Mouse (Mus musculus) hindbrain, postnatal 0 days (tissue): ENCODE data around the gene Gatb. TPM values are rescaled to one million over a fixed set of nuclear protein-coding genes. Genes with fewer than 3 reads are reported as not detected.

Source experiments
- ATAC-seq: fragments of 200-750 bp; cut with Nextera tagmentation; 2 replicates; pipeline ENCODE4 v1.8.0; 2017; ENCODE audit warnings: mild to moderate bottlenecking, moderate TSS enrichment, moderate library complexity
- DNase-seq: peaks from one replicate; pipeline ENCODE4 v3.0.0-alpha.2; 2015; ENCODE audit warnings: low spot score
- H3K27ac ChIP-seq: fragments of 300-500 bp; sonication (generic); 2 replicates; pipeline ENCODE4 v1.5.1; 2014; ENCODE audit warnings: mild to moderate bottlenecking
- H3K27me3 ChIP-seq: fragments of 300-500 bp; sonication (generic); 2 replicates; pipeline ENCODE4 v1.6.1; 2014; ENCODE audit warnings: low read length, mixed read lengths; ENCODE audit not compliant: insufficient read depth
- H3K36me3 ChIP-seq: fragments of 300-500 bp; sonication (generic); 2 replicates; pipeline ENCODE4 v1.6.1; 2014; ENCODE audit warnings: low read length, mixed read lengths; ENCODE audit not compliant: insufficient read depth
- H3K4me1 ChIP-seq: fragments of 300-500 bp; sonication (generic); 2 replicates; pipeline ENCODE4 v1.6.1; 2014; ENCODE audit warnings: antibody characterized with exemption, low read length, mixed read lengths; ENCODE audit not compliant: insufficient read depth
- H3K4me2 ChIP-seq: fragments of 300-500 bp; sonication (generic); 2 replicates; pipeline ENCODE4 v1.6.1; 2014; ENCODE audit warnings: low read depth, mild to moderate bottlenecking, low read length, moderate library complexity, mixed read lengths
- H3K4me3 ChIP-seq: fragments of 300-500 bp; sonication (generic); 2 replicates; pipeline ENCODE4 v1.5.1; 2014; ENCODE audit warnings: low read length
- H3K9ac ChIP-seq: fragments of 300-500 bp; sonication (generic); replicated peaks from 2 replicates; pipeline ENCODE4 v1.6.1; 2014; ENCODE audit warnings: mild to moderate bottlenecking, low read length, moderate library complexity, mixed read lengths
- H3K9me3 ChIP-seq: fragments of 300-500 bp; sonication (generic); 2 replicates; pipeline ENCODE4 v1.6.1; 2016; ENCODE audit warnings: low read length, mixed read lengths
- CTCF ChIP-seq: IDR thresholded peaks from 2 replicates; pipeline ENCODE4 v1.5.1; 2016; ENCODE audit warnings: antibody characterized with exemption, control low read depth, low read depth
- WGBS: fragments of 180-500 bp; shearing (Covaris S2); extraction: QIAGEN DNeasy Blood & Tissue Kit; methylation state at CpG from one replicate; pipeline ENCODE4 v1.1.7; 2014; 5-methylcytosine and 5-hydroxymethylcytosine counted together
- polyA plus RNA-seq: library from polyadenylated mRNA; unstranded; fragments of >200 nt; fragmentation: Nextera tagmentation; extraction: Ambion mirVana; gene quantifications from 2 replicates; pipeline ENCODE4 v1.2.1, GENCODE M21; 2015
- total RNA-seq: library from RNA; depleted of rRNA; stranded (reverse); fragments of >200 nt; gene quantifications from 2 replicates; pipeline ENCODE4 v1.2.3, GENCODE M21; 2014

Gatb gene
- total and polyA plus RNA-seq, 2 experiments from 2014 or later = 18.4 to 44.8 TPM

- Histone ChIP-seq H3K4me3 (no peak overlapping the region), H3K36me3 (no peaks in the 10 kb centered on the region), H3K9me3 (no peaks in the 10 kb centered on the region), H3K4me1 (no peaks in the 10 kb centered on the region), H3K27me3 (no peaks in the 10 kb centered on the region), H3K9ac (no peak overlapping the region), H3K4me2 (no peak overlapping the region), H3K27ac (no peak overlapping the region)
- 86% methylated on average over 1 of the region's 1 CpGs for WGBS
- DNase-seq = no peak
- TF ChIP-seq CTCF = no peak
- no peak for ATAC-seq
Measured at GRCm38 (mm10) chr3:85616389-85616788, 42.5 kb downstream of the Gatb start.

GRCm38 (mm10) chr3:85618885-85619284 lies 45.0 kb downstream of the Gatb start:
- Histone ChIP-seq H3K4me1 (no peaks in the 10 kb centered on the region), H3K36me3 (no peaks in the 10 kb centered on the region), H3K9me3 (no peaks in the 10 kb centered on the region), H3K4me3 (no peak overlapping the region), H3K4me2 (no peak overlapping the region), H3K9ac (no peak overlapping the region), H3K27me3 (no peaks in the 10 kb centered on the region), H3K27ac (no peak overlapping the region)
- no peak for ATAC-seq
- 83% methylated on average over 6 of the region's 6 CpGs for whole genome bisulfite sequencing
- DNase-seq = no peak
- TF ChIP-seq CTCF = peak; percentile 18; the same call in 1 of the 2 replicates

GRCm38 (mm10) chr3:85619345-85619744 lies 45.4 kb downstream of the Gatb start:
- H3K4me2 ChIP-seq = no peak overlapping the region
- ATAC-seq = no peak
- no peak for TF ChIP-seq CTCF
- H3K27me3 ChIP-seq = no peaks in the 10 kb centered on the region
- H3K9me3 ChIP-seq = no peaks in the 10 kb centered on the region
- H3K9ac ChIP-seq = no peak overlapping the region
- no peaks in the 10 kb centered on the region for H3K4me1 ChIP-seq
- no peak overlapping the region for H3K4me3 ChIP-seq
- H3K36me3 ChIP-seq = no peaks in the 10 kb centered on the region
- no peak for DNase-seq
- H3K27ac ChIP-seq = no peak overlapping the region
- WGBS = 75% methylated on average over 5 of the region's 5 CpGs

GRCm38 (mm10) chr3:85619751-85620150 lies 45.8 kb downstream of the Gatb start:
- no peak for DNase-seq
- ATAC-seq = no peak
- Histone ChIP-seq H3K27me3 (no peaks in the 10 kb centered on the region), H3K36me3 (no peaks in the 10 kb centered on the region), H3K27ac (no peak overlapping the region), H3K4me3 (no peak overlapping the region), H3K9ac (no peak overlapping the region), H3K4me2 (no peak overlapping the region), H3K9me3 (no peaks in the 10 kb centered on the region), H3K4me1 (no peaks in the 10 kb centered on the region)
- TF ChIP-seq CTCF = no peak
- 95% methylated on average over 1 of the region's 1 CpGs for WGBS

- H3K27ac ChIP-seq = no peak overlapping the region
- no peak overlapping the region for H3K9ac ChIP-seq
- 91% methylated on average over 4 of the region's 4 CpGs for WGBS
- H3K27me3 ChIP-seq = no peaks in the 10 kb centered on the region
- no peak for ATAC-seq
- H3K9me3 ChIP-seq = no peaks in the 10 kb centered on the region
- H3K4me1 ChIP-seq = no peaks in the 10 kb centered on the region
- no peak overlapping the region for H3K4me2 ChIP-seq
- no peak overlapping the region for H3K4me3 ChIP-seq
- TF ChIP-seq CTCF = no peak
- no peak for DNase-seq
- no peaks in the 10 kb centered on the region for H3K36me3 ChIP-seq
Measured at GRCm38 (mm10) chr3:85629895-85630510, 56.1 kb downstream of the Gatb start.

GRCm38 (mm10) chr3:85633733-85634132 lies 59.8 kb downstream of the Gatb start:
- DNase-seq = no peak
- TF ChIP-seq CTCF = no peak
- Histone ChIP-seq H3K9me3 (no peaks in the 10 kb centered on the region), H3K36me3 (no peaks in the 10 kb centered on the region), H3K27me3 (no peaks in the 10 kb centered on the region), H3K9ac (no peak overlapping the region), H3K4me1 (no peaks in the 10 kb centered on the region), H3K4me3 (no peak overlapping the region), H3K4me2 (no peak overlapping the region), H3K27ac (no peak overlapping the region)
- ATAC-seq = no peak
- WGBS = 92% methylated on average over 2 of the region's 2 CpGs

- TF ChIP-seq CTCF = no peak
- ATAC-seq (no peak), DNase-seq (no peak)
- no peak overlapping the region for H3K4me3 ChIP-seq
- no peaks in the 10 kb centered on the region for H3K27me3 ChIP-seq
- no peaks in the 10 kb centered on the region for H3K4me1 ChIP-seq
- H3K9ac ChIP-seq = no peak overlapping the region
- H3K9me3 ChIP-seq = no peaks in the 10 kb centered on the region
- H3K4me2 ChIP-seq = no peak overlapping the region
- H3K27ac ChIP-seq = no peak overlapping the region
- no peaks in the 10 kb centered on the region for H3K36me3 ChIP-seq
- 68% methylated on average over 8 of the region's 8 CpGs for WGBS
Measured at GRCm38 (mm10) chr3:85634389-85635125, 60.6 kb downstream of the Gatb start.
